Mouse (Mus musculus): ENCODE data around the gene Vps13a.
A peak's percentile ranks its signal among the peaks of the same experiment; 100 is the strongest.
"Not testable (repeated sequence)": the region's sequence is repeated elsewhere in the genome, so short reads cannot be mapped to it uniquely, and the experiment has no call there.

Vps13a gene

DNA sequence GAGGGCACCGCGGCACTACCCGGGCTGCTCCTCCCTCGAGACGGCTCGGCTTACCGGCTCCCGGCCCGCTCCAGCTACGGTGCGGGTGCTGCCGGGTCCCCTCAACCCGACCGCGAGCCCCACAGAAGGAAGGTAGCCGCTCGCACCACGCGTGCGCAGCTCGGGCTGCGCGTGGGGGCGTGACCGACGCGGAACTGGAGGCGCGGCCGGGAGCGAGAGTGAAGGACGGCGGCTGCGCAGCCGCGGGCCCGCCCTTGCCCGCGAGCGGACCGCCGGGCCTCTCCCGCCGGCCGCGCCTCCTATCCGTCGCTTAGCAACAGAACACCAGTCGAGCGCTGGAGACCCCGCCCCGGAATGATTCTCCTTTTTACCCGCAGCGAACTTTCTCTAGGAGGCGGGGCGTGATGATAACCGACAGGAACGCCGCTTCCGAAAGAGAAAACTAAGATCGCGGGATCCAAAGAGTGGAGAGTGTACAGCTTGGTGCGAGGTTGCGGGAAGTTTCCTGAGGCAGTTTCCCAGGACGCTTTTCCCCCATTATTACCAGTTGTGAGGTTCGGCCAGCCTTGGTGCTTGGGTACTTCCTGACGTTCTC lies at the start of gene Vps13a:
TSS of gene Vps13a (minus strand) at position 144 of the 595 bp plus-strand sequence.
- peak; percentile 96 for DNase-seq

DNA sequence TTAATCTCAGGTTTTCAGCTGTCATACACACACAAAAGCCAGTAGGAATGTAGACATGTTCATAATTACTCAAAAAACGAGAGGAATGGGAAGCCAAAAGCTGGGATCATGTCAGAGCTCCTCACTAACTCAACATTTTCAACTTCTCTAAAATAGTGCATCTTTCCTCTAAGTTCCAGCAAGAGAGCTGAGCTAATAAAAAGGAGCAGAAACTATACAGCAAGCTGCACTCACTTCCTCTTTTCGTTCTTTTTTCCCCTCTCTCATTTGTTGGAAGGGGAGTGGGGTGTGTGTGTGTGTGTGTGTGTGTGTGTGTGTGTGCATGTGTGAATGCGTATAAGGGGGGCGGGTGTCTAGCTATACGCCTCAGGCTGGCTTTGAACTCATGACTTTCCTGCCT lies 46.9 kb upstream of the Vps13a start:
- no peak for DNase-seq

DNA sequence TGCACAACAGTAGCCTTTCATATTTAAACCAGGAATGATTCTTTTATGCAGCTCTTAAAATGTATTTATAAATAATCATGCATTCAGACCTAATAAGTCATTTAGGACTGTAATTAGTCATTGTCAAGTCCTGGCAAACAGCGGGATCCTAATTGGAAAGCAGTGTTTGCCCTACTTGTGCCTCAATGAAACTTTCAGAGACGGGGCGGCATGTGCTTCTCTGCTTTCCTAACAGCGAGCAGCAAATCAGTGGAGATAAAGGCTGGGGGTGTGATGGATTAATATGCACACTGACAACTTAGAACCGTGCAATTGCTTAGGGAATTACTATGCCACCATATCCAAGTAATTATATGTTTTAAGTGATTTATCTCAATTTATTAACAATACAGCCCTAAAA lies 44.5 kb upstream of the Vps13a start:
- DNase-seq: no peak

DNA sequence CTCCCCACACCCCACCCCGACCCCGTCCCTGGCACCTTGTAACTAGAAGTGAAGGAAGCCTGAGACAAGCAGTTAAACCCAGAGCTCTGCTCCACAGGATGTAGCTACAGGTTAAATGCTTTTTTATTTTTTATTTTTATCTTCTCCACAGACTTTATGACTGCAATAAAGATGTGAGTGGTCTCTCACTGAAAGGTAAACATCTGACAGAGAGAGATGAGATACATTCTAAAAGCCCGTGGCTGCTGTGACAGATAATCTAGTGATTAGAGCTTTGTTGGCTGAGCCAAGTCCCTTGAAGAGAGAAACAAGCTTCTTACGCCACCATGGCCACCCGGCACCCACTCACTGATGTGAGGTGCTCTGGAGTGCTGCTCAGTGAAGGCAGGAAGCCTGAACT lies 34.1 kb upstream of the Vps13a start:
- no peak for DNase-seq

DNA sequence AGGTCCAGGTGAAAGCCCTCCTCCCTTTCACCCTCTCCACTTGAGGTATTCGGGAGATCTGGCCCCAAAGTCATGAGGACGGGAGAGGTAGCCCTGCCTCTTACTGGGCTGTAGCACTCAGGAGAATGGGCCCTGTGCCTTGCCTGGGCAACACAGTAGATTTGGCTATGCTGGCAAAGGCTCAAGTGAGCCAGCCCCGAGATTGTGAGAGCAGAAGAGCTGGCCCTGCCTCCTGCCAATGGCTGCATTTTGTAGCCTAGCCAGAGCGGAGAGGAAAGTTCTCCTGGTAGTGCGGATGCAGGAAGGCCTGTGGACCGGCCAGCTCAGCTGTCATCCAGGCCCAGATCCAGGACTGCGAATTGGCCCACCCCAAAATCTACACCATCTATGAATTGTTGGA lies 32.6 kb upstream of the Vps13a start:
- no peak for DNase-seq

DNA sequence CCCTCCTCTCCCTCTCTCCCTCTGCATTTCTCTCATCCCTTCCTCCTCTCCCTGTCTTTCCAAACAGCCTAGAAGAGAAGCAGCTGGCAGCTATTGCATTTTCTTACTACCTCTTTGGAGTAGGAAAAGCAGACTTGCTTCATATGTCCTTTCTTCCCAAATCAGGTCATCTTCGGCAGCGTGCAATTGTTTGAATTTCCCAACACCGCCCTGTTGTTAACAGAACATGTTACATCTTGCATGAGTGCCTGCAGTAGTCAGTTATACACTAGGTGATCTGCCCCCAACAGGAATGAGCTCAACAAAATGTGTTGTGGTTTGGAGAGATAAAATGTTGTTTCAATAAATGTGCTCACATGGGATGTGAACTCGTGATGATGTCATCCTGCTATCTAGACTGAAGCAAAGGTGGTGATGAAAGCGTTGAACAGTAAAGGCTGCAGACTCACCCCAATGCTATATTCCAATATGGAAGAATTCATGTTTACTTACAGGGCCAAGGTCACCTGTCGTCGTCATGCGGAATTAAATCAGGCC lies 31.4 kb upstream of the Vps13a start:
- DNase-seq: no peak

DNA sequence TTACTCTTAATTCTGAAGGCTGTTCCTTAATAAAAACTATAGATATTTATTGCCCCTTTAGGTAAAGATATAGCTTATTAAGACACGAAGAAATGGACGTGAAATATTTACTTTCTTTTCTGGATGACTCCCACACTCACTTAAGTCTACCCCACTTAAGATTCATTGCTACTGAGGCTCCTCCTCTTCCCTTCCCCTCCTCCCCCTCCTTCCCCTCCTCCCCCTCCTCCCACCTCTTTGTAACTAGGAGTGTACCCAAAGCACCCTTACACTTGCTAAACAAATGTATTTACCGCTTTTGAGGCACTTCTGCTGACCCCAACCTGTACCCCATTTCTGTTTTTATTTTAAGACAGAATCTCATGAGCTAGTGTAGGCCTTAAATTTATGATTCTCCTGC lies 24.4 kb upstream of the Vps13a start:
- no peak for DNase-seq

DNA sequence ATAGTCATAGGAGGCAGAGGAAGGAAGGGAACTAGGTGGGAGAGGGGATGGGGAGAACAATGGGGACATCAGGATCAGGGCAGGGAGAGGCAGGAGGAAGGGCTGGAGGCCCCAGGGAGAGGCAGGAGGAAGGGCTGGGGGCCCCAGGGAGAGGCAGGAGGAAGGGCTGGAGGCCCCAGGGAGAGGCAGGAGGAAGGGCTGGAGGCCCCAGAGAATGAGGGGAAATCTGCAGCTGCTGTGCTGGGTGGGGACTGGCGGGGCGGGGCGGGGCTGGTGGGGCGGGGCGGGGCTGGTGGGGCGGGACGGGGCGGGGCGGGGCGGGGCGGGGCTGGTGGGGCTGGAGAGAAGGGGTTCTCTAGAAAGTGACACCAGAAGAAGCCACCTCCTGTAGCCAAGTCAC lies 23.8 kb upstream of the Vps13a start:
- DNase-seq: no peak

DNA sequence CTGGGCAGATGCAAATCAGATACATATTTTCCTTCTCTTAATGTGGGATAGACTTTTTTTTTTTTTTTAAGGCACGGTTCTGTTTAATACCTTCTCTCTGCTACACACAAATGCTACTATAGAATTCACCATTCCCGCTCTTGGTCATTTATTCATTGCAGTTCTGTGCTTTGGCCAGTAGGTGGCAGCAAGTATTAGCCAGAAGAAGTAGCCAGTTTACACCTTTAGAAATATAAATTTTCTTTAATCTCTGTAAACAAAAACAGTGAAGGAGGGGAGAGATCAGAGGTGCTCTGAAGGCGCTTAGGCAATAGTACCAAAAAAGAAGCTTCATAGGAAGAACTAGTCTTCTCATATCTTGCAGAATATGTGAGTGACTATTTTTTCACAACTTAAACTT lies 22.0 kb upstream of the Vps13a start:
- DNase-seq: peak; percentile 50

DNA sequence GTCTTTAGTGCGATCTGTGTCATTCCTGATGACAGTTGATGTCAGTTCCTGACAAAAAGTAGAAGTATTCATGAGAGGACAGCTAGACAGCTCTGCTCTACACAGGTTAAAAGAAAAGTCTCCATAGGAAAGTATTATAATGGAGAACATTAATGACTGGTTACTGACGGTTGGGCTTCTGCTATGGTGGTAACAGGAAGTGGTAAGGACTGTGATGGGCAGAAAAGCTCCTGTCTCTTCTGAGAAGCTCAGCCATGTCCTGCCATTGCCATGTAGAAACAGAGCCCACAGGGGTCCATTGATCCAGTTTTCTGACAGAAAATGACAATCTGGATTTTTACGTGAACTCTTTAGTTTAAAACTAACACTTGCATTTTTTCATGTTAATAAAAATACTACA lies 21.4 kb upstream of the Vps13a start:
- DNase-seq: no peak

DNA sequence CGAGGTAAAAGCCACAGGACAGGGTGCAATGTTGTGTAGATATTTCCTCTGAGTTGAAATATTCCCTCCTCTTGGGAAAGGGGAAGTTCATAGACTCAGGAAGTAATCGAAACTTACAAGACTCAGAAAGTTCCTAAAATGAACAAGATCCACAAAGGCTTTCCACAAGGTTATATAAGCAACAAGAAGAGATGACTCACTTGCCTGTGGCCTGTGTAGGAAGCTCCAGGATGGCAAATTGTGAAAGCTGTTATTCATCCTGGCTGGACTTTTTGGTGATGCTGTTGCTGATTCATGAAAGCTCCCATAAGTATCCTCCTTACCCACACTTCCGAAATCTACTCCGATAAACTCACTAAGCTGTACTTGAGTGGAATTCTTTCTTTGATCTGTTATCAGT lies 17.2 kb upstream of the Vps13a start:
- no peak for DNase-seq

DNA sequence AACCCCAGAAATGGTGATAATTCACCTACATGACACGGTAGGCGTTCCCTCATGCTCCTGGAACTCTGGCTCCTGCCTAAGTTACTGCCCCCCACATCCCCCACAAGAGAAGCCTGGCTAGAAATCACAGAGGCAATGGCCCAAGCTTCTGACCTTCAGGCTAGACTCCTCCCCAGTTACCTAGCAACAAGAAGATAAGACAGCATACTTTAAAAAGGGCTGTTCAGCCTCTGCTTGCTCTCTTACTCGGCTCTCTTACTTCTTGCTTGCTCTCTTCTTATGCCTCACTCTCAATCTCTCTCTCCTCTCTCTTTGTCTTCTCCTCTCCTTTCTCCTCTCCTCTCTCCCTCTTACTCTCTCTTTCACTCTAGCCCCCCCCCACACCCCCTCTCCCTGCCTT lies 13.8 kb upstream of the Vps13a start:
- DNase-seq: not testable (repeated sequence)

DNA sequence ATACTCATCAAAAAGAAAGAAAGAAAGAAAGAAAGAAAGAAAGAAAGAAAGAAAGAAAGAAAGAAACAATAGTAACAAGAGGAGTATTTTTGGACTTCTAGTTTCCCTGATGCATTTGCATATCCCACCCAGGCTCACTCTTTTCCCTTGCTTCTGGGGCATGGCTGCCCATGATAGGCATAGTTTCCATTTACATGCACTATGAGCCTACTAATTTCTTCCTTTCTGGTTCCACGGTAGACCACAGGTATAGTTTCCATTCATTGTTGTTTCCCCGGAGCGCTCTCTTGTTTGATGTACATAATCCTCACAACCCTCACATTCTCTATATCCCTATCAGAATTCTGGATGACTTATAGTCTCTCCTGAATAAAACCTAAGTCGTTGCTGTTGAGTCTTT lies 9.2 kb upstream of the Vps13a start:
- no peak for DNase-seq

DNA sequence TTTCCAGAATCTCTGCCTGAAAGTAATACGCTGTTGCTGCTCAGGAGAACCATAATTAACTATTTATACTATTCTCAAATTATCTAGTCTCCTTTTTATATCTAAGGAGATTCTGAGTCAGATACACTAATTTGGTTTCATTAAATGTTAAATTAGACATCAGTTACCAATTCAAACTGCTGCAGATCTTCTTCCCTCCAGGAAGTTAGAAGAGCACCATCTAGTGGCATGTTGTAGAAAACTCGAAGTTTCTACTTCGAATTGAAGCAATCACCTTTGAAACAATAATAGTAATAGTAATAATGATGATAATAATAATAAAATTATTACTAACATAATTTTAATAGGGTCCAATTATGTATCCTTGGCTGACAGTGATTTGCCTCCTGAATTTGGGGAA lies 4.1 kb upstream of the Vps13a start:
- no peak for DNase-seq

DNA sequence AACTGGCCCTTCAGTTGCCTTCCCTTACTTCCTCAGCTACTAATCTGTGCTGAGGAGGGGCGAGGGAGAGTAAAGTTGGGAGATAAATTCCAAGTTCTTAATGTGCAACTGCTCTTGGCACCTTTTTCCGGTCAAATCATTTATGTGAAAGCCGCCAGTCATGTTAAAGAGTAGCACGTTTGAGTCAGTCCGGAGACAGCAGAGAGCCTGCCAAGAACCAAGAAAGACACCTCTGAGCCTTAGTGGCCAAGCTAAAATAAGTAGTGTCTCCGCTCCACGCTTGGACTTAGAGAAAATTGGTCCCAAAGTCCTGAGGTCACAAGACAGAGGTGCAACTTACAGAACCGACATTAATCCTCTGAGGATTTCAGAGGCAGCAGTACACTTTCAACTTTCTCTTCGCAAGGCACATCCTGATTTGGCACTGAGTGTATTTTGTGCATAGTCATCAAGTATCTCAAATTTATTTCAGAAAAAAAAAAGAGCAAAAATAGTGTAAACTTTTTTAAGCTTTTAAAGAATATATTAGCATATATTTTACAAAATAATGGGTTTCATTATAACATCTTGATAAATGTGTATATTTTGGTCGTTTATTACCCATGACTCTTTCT lies 780 bp upstream of the Vps13a start:
- DNase-seq: no peak

DNA sequence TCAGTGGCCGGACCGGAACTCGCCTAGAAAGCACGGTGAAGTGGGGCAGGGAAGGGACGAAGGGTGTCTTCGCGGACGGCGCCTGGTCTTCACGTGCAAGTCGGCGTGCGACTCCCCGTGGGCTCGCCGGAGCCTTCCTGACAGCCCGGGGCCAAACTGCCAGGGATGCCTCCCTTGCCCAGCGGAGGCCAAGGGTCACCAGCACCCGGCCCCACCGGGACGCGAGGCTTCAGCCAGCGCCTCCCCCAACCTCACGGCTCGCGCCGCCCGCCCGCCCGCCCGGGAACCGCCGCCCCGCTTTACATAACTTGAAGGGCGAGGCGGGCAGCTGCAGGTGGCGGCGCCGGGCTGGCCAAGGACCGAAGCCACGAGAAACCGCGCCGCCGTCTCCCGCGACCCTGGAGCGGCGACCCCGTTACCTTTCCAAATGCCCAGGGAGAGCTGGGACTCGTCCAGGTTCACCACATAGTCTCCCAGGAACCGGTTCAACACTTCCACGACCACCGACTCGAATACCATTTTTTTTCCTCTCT lies 416 bp downstream of the Vps13a start:
- DNase-seq: peak; percentile 48

DNA sequence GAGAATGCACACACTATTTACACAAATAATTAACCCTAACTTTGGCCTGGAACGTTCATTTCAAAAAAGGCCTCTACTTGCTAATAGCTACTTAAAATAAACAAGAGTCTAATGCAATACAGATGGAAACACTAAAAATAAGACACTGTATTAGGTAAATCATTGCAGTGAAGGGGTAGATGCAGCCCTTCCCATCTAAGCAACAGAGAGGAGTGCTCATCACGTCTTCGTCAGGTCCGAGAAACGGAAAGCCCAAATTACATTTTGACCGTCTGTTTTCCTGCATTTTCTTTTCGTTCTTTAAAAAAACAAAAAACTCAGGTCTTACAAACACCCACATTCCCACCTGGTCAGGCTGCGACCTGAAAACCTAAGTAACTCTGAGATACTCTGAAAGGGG lies 947 bp downstream of the Vps13a start:
- DNase-seq: no peak

DNA sequence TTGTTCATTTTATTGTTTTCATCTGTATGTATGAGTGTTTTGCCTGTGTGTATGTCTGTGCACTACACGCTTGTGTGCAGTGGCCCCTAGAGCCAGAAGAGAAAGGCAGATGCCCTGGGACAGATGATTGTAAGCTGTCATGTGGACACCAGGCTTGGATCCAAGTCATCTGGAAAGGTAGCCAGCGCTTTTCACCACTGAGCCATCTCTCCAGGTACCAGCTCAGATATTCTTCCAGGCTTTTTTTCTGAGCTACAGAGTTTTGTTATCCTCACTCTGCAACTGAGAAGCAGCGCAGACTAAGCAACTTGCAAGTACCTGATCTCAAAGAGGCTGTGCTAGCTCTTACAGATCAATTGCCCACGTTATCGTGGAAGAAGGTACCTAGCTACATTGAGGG lies 1.5 kb downstream of the Vps13a start:
- no peak for DNase-seq

DNA sequence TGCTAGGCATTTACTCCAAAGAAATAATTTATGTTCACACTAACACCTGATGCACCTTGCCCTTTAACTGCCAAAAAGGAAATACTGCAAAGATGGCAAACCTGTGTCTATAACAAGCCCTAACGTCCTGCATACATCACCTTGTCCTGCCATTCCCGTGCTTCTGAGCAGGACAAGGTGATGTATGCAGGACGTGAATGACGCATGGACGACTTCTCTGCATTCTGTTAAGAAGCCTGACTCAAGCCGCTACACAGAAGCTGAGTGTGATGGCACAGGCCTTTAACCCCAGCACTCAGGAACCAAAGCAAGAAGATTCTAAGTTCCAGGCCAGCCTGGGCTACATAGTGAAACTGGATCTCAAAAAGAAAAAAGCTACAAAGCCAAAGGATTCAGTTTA lies 2.2 kb downstream of the Vps13a start:
- no peak for DNase-seq

DNA sequence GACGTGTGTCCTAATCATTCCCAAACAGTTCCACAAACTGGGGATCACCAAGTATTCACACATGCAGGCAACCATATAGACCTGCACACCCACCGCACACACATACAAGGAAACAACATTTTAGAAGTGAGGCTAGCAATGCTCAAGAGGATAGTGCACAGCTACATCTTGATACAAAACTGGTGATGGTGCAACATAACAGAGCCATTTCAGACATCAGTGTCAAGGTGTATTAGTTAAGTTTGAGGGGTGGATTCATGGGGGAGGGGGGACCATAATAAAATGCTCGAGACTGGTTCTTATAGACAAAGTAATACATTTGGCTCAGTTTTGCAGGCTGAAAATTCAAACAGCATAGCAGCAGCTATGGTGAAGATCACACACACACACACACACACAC lies 2.8 kb downstream of the Vps13a start:
- DNase-seq: no peak

DNA sequence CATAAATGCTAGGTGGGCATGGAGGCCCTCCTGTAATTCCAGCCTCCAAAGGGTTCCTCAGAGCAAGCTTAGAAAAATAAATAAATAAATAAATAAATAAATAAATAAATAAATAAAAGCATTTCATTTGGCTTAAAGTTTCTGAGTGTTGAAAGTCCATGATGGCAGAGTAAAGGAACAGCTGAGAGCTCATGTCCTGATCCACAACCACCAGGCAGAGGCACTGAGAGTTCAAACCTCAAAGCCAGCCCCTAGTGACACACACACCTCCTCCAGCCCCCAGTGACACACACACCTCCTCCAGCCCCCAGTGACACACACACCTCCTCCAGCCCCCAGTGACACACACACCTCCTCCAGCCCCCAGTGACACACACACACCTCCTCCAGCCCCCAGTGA lies 3.3 kb downstream of the Vps13a start:
- DNase-seq: not testable (repeated sequence)

DNA sequence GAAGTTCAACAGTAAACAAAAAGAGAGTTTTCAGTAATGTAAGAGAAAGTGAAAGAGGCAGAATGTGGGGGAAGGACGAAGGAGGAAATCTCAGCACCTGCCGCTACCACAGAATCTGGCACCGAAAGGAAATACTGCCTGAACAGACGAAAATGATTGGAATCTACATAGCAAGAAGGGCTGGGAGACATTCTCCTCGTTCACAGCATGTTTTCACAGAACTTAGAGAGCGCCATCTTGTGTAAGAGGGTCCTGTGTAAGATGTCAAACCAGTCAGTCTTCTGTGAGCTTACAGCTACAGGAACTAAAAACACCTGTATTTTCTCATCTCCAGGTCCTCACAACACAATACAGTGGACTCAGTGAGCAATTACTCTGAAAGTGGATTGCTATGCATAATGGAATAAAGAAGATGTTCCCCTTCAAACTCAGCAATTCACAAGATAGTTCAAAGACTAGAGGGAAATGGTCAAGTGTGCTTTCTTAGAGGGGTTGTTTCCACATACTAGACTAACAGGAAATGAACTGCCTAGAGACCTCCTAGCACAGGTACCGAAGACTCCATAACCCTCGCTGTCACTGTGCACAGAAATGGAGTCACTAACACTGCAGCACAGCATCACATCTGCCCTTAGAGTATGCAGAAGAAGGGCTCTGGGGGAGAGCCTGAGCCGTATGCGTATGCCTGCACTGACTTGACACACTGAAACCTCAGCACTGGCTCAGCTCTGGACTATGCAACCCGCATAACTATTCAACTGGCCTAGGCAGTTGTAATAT lies 7.3 kb downstream of the Vps13a start:
- DNase-seq: no peak

DNA sequence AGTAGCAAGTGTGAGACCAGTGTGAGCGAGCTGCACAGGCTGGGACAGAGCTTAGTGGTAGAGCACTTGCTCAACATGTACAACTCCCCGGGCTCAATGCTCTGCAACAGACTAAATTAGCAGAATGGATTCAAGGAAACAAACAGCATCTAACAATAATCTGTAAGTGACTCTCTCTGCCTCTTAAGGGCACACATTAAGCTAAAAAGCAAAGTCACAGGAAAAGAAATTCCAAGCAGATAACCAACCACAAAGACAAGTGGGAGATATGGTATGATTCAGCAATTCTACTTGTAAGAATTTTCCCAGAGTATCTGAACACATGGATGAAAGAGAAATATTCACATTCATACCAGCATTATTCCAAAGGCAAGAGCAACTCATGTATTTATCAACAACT lies 13.3 kb downstream of the Vps13a start:
- no peak for DNase-seq

DNA sequence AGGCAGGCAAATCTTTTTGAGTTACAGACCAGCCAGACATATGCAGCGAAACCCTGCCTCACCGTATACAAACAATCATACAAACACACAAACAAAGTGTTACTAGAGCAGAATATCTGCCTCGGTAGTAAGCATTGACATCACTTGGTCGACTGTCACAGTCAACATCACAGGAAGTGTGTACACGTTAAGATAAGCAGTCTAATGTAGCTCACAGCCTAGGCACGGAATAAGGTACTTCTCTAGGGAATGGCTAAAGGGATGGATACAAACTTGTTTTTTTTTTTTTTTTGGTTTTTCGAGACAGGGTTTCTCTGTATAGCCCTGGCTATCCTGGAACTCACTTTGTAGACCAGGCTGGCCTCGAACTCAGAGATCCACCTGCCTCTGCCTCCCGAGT lies 23.3 kb downstream of the Vps13a start:
- DNase-seq: not testable (repeated sequence)

Measured in lung, postnatal 10 days (tissue).